10 mouse cellular contexts compared by ENCODE assay signal in the genomic region with DNA sequence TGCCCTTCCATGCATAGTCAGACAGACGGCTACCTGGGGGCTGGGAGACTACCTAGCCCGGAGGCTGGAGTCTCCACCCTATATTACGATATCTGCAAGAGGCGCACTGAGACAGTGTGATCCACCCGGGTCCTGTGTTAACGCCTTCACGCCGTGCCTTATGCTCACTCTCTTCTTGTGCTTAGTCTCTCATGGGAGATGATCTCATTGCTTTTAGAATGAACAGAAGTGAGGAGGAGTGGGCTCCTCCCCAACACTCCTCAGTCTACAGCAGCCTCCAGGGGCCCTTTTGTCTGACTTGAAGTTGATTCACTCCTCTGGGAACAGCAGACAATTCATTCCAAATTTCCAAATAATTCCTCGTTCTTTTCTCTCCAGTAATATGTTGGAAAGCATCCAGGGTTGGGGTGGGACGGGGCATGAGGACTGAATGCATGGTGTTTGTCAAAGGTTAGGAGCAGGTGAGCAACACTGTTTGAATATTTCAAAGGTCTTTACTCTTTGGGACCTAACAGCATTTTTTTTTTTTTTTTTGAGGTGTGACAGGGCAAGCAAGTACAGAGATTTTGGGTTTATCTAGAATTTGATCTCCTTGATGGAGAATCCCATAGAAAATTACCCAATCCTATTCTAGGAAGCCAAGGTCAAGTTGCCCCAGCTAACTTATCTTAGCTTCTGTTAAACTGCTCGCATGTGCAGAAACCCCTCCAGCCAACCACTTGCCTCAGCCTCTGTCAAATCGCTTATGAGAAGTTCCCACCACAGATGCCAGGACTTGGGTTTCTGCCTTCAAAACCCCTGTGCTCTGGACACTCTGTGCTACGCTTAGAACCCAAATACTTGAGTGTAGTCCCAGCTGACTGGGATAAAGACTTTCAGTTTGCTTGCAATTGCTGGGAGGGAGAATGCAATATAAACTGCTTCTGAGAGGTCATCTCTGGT. TPM values are rescaled to one million over a fixed set of nuclear protein-coding genes. Genes with fewer than 3 reads are reported as not detected.
A peak's percentile ranks its signal among the peaks of the same experiment; 100 is the strongest.
DNase-seq lines count a peak whose midpoint lies in the region; ATAC-seq and TF ChIP-seq lines count a peak whose summit lies in the region.
"Had no signal": no experiment of that assay in that cellular context is flagged by ENCODE, and none has a peak within 500 bp of the region (broad histone marks: within the 10 kb centered on the region; RNA-seq: fewer than 3 reads in every experiment).

No protein-coding gene starts in this region.

- no peak for TF ChIP-seq POLR2A in cerebellum, adult 2 months (IDR thresholded peaks at IDR 0.05; ENCODE audit: borderline replicate concordance, insufficient read depth, low read length)

- no peaks in the 10 kb centered on the region for H3K9me3 ChIP-seq in stomach, embryonic 15.5 days
- H3K9me3 ChIP-seq: heart, embryonic 10.5 days; neural tube, embryonic 13.5 days had no signal

- WGBS in stomach, embryonic 15.5 days: 60% methylated on average over 13 of the region's 13 CpGs
- WGBS in cerebellum, adult 2 months: 68% methylated on average over 13 of the region's 13 CpGs

- H3K4me1 ChIP-seq in stomach, embryonic 15.5 days: no peaks in the 10 kb centered on the region
- H3K4me1 ChIP-seq in cerebellum, adult 2 months (ENCODE audit: control insufficient read depth, insufficient read depth, low read length): no peaks in the 10 kb centered on the region
- H3K4me1 ChIP-seq: neural tube, embryonic 13.5 days had no signal

- H3K27ac ChIP-seq in stomach, embryonic 15.5 days: no peak overlapping the region
- no peak overlapping the region for H3K27ac ChIP-seq in cerebellum, adult 2 months (ENCODE audit: insufficient read depth, low read length)
- H3K27ac ChIP-seq: heart, embryonic 10.5 days; neural tube, embryonic 13.5 days had no signal

- no peaks in the 10 kb centered on the region for H3K36me3 ChIP-seq in stomach, embryonic 15.5 days
- H3K36me3 ChIP-seq: heart, embryonic 10.5 days; neural tube, embryonic 13.5 days had no signal

- no peaks in the 10 kb centered on the region for H3K27me3 ChIP-seq in stomach, embryonic 15.5 days (replicated peaks)
- no peaks in the 10 kb centered on the region for H3K27me3 ChIP-seq in cerebellum, adult 2 months (ENCODE audit: control insufficient read depth, insufficient read depth, low read length)
- H3K27me3 ChIP-seq: neural tube, embryonic 13.5 days had no signal

- DNase-seq in adrenal gland, adult 2 months: peak; percentile 13
- no peak for DNase-seq in adrenal gland, postnatal 4 days (ENCODE audit: low spot score in 2 of 2)
- DNase-seq in left cerebral cortex, adult 8-10 months (ENCODE audit: low spot score in 2 of 2): peak; percentile 8 to 65
- no peak for DNase-seq in left cerebral cortex, adult 11 months (ENCODE audit: low spot score)
- peak; percentile 13 to 22 for DNase-seq in layer of hippocampus, postnatal 36 days
- DNase-seq in cerebellum, adult 2 months: no peak

- TF ChIP-seq CTCF in cerebellum, adult 2 months (IDR thresholded peaks at IDR 0.05; ENCODE audit: borderline replicate concordance, insufficient read depth, low read depth, low read length): no peak

- no peak overlapping the region for H3K4me2 ChIP-seq in stomach, embryonic 15.5 days
- H3K4me2 ChIP-seq: neural tube, embryonic 13.5 days had no signal

- peak; percentile 45; the same call in 1 of the 2 replicates for ATAC-seq in stomach, embryonic 15.5 days (ENCODE audit: insufficient read depth, low FRiP score, low read depth)
- ATAC-seq in CD4-positive, CD25-positive, alpha-beta regulatory T cell, adult 4 months: no peak

- H3K4me3 ChIP-seq in stomach, embryonic 15.5 days (replicated peaks): no peak overlapping the region
- H3K4me3 ChIP-seq in cerebellum, adult 2 months (replicated peaks; ENCODE audit: insufficient read depth, low read depth, low read length): no peak overlapping the region
- H3K4me3 ChIP-seq: heart, embryonic 10.5 days; neural tube, embryonic 13.5 days had no signal

- H3K9ac ChIP-seq in stomach, embryonic 15.5 days: no peak overlapping the region
- H3K9ac ChIP-seq: neural tube, embryonic 13.5 days had no signal

RNA-seq across cellular contexts. Expression of a gene that starts 8.8 kb away (rescaled TPM):
- total RNA-seq in adrenal gland, adult 2 months (2021): 10 to 100 TPM; 35.0 to 50.0 TPM
- 46.7 and 50.8 TPM in 2 replicates for polyA plus RNA-seq in adrenal gland, adult 2 months (2012; rRNA removed)
- 10 to 100 TPM; 59.7 to 60.0 TPM for total RNA-seq in adrenal gland, postnatal 4 days (2021)
- 10 to 100 TPM; 15.0 to 17.3 (median 16.7) TPM for total RNA-seq in left cerebral cortex, adult 8-10 months (2022)
- 10 to 100 TPM; 14.8 to 18.1 TPM for total RNA-seq in layer of hippocampus, postnatal 36 days (2021)
- 111 and 121 TPM in 2 replicates for polyA plus RNA-seq in stomach, embryonic 15.5 days (2015; fragmentation: Nextera tagmentation; extraction: Ambion mirVana)
- 25.1 and 26.4 TPM in 2 replicates for polyA plus RNA-seq in cerebellum, adult 2 months (2012; rRNA removed)
- 100 to 1,000 TPM; 116 to 118 TPM for polyA plus RNA-seq in CD4-positive, CD25-positive, alpha-beta regulatory T cell, adult 4 months (2017; shearing (Covaris generic))

RNA-seq across cellular contexts. Expression of a gene that starts 51.7 kb away (rescaled TPM):
- total RNA-seq in adrenal gland, adult 2 months (2021): 100 to 1,000 TPM in 1 of 2 experiments, 10 to 100 TPM in 1; 49.6 to 142 TPM
- 76.2 and 114 TPM in 2 replicates for polyA plus RNA-seq in adrenal gland, adult 2 months (2012; rRNA removed)
- total RNA-seq in adrenal gland, postnatal 4 days (2021): 10 to 100 TPM; 84.9 TPM
- 10 to 100 TPM in 1 of 4 experiments, 1 to 10 TPM in 3; 5.2 to 10.1 (median 8.0) TPM for total RNA-seq in left cerebral cortex, adult 8-10 months (2022)
- 1 to 10 TPM; 3.1 to 3.5 TPM for total RNA-seq in layer of hippocampus, postnatal 36 days (2021)
- 9.5 and 10.1 TPM in 2 replicates for polyA plus RNA-seq in stomach, embryonic 15.5 days (2015; fragmentation: Nextera tagmentation; extraction: Ambion mirVana)
- polyA plus RNA-seq in cerebellum, adult 2 months (2012; rRNA removed): 8.6 and 9.3 TPM in 2 replicates
- polyA plus RNA-seq in CD4-positive, CD25-positive, alpha-beta regulatory T cell, adult 4 months (2017; shearing (Covaris generic)): 100 to 1,000 TPM; 102 to 165 TPM

RNA-seq across cellular contexts. Expression of a gene that starts 55.7 kb away (rescaled TPM):
- total RNA-seq in adrenal gland, adult 2 months (2021): 1 to 10 TPM; 3.2 to 4.7 TPM
- 3.9 and 4.2 TPM in 2 replicates for polyA plus RNA-seq in adrenal gland, adult 2 months (2012; rRNA removed)
- 1 to 10 TPM; 7.0 to 9.1 TPM for total RNA-seq in adrenal gland, postnatal 4 days (2021)
- total RNA-seq in left cerebral cortex, adult 8-10 months (2022): 1 to 10 TPM; 4.7 to 5.4 (median 5.3) TPM
- total RNA-seq in layer of hippocampus, postnatal 36 days (2021): 1 to 10 TPM; 3.5 to 3.9 TPM
- 8.8 and 9.3 TPM in 2 replicates for polyA plus RNA-seq in stomach, embryonic 15.5 days (2015; fragmentation: Nextera tagmentation; extraction: Ambion mirVana)
- polyA plus RNA-seq in cerebellum, adult 2 months (2012; rRNA removed): 8.2 and 9.2 TPM in 2 replicates
- polyA plus RNA-seq in CD4-positive, CD25-positive, alpha-beta regulatory T cell, adult 4 months (2017; shearing (Covaris generic)): 10 to 100 TPM in 1 of 2 experiments, 1 to 10 TPM in 1; 4.5 to 10.9 TPM

Comparison
In these comparisons a context has a peak if more than half of its experiments do, and no peak if none do; other contexts are left out.
1. DNase-seq: peak in adrenal gland, adult 2 months (single experiment), left cerebral cortex, adult 8-10 months (2 of 2) and layer of hippocampus, postnatal 36 days (2 of 2); none in adrenal gland, postnatal 4 days (0 of 2), left cerebral cortex, adult 11 months (single experiment) and cerebellum, adult 2 months (0 of 2).
2. RNA of a gene that starts 51.7 kb away (total RNA-seq): 49.6 to 142 TPM in adrenal gland, adult 2 months and 84.9 TPM in adrenal gland, postnatal 4 days; 5.2 to 10.1 TPM in left cerebral cortex, adult 8-10 months and 3.1 to 3.5 TPM in layer of hippocampus, postnatal 36 days; every median in the first group is over 4 times any median in the second.